Mouse (Mus musculus) spleen, postnatal 10 days (tissue): ENCODE data around the gene Dpysl5.

Experiments
- DNase-seq, 2 experiments: peaks; one replicate each; pipeline ENCODE4 v3.0.0; 2021 to 2022; ENCODE audit warnings: low spot score in 2 of 2

Gene Dpysl5

DNA sequence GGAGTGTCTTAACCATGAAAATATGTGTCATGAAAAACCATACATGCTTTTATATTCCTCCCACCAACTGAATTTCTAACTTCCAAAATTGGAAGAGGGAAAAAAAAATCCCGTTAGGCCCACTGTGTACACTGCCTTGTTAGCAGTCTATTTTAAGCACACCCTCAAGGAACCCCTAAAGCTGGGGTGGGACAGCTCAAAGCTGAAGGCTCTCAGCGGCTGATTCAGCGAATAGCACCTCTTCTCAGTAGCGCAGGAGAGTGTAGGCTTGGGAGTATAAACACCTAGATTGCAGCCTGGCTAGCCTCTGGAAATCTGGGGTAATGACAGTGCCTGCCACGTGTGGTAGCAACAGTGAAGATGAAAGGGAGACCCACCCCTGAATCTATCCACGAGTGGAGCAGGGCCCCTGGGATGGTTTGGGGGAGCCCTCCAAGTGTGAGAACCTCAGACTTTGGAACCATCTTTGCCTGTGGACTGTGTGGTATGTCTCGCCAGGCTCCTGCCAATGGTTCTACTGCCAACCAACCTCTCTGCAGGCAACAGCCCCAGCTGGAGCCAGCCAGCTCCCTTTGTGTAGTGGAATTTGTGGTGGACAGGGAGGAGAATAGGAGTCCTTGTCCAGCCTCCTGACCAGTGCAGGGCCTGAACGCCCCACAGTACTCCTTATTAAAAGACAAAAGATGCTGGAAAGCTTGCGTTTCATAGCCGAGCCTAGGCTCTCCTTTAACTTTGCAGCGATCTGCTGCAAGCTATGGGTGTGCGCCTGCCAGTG is 54.4 kb downstream of the Dpysl5 start:
- no peak for DNase-seq

DNA sequence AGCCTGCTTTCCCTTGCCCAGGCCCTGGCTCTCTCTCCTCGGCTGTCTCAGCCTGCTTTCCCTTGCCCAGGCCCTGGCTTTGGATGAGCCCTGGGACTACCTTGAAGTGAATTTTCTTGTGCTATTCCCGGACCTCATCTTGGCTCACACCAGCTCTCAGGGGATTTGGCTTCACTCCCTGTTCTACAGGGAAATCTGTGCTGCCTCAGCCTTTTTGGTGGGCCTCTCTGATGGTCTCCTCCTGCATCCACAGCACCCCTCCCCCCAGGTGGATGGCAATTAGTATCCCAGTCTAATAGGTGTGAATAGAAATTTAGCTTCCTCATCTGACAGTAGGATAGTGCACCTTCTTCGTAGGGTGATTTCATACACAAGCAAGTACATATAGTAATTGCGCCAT is 56.7 kb downstream of the Dpysl5 start:
- DNase-seq = no peak

DNA sequence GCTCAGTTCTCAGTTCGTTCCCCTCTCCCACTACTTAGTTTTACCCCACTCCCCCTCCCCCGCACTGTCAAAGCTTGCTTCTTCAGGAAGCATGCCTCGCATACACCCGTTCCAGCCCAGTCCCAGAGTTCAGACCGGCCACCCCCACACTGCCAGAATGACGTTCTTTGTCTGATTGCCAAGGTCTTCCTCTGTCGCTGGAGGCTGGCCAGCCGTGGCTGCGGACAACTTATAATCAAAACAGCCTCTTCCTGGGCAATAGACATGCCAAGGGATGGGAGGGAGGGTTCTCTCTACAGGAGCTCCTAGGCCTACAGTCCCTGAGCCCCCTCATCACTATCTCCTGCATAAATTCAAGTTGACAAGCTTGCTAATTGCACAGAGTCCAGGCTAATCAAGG is 57.2 kb downstream of the Dpysl5 start:
- peak in 1 of 2 experiments; percentile 22 for DNase-seq

DNA sequence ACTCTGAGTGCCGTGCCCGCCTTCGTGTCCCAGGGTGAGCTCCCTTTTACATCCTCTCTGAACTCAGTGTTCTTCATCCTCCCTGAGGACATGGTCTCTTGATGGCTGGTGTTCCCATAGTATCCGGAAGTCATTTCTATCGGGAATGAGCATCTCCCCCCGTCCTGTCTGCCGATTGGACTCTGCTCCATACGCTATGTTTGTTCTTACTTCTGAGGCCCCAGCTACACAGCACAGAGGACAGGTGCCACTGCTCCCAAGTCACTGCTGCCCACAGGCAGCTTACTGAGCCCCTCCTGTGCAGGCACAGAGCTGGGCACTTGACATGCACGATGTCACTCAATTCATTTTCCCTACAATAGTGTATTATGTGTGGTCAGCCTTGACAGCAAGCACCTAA is 57.7 kb downstream of the Dpysl5 start:
- DNase-seq = no peak

DNA sequence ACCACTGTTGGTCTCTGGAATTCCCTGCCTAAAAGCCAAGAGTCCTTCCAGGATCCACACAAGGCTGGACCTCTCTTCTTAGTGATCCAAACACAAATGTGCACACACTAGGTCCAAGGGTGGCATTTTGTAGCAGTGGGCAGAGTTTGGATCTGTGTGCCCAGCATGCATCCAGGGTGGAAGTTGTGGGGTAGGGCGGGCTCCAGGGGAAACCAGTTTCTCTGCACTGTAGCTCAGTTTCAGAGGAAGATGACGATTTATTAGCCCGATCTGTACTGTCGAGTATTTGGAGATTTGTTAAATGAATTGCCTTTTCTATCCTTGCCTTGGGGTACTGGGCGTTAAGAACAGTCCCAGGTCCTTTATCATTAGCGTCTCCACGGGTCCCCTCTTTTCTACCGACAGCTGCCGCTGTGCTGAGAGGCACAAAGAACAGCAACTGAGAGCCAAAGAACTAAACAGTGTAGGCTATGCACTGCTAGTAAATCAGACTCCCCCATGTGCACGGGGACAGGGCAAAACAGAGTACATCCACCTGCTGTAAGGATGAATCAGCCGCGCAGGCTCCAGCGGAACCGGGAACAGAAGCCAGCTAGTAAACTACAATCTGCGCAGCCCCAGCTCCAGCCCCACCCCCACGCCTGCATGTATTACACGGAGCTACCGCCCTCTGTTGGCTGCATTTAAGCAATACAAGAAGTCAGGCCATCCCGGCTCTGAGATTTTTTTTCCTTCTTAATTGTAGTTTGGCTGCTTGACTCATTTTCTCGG is 63.4 kb downstream of the Dpysl5 start:
- peak; percentile 34 to 86 for DNase-seq

DNA sequence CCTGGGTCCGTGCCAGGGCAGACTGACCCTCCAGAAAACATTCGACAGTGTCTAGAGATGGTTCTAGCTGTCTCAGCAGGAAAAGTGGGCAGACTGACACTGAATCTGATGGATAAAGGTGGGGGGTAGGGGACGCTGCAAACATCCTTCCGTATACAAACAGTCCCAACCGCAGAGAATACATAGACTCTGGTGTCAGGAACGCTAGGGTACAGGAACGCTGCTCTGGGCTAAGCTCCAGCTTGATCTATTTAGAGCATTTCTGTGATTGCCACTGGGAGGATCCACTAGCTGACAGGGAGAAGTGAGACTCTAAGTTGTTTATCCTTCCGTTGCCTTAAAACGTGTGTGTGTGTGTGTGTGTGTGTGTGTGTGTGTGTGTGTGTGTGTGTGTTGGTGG is 69.3 kb downstream of the Dpysl5 start:
- no peak for DNase-seq

DNA sequence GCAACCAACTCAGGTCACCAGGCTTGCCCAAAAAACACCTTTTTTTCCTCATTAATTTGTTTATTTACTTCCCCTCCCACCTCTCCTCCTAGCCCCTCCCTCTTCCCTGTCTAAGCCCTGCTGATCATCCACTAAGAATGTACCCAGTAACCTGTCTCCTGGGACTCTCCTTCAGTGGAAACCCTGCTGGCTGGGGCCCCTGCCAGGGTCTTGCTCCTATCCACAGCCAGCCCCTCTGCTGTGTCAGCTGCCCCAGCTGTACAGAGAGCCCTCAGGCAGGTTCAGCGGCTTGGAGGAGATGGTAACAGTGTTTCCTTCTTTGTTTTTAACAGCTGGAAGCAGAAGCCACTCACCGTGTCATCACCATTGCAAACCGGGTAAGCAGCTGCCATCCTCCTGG is 69.8 kb downstream of the Dpysl5 start:
- DNase-seq = no peak

DNA sequence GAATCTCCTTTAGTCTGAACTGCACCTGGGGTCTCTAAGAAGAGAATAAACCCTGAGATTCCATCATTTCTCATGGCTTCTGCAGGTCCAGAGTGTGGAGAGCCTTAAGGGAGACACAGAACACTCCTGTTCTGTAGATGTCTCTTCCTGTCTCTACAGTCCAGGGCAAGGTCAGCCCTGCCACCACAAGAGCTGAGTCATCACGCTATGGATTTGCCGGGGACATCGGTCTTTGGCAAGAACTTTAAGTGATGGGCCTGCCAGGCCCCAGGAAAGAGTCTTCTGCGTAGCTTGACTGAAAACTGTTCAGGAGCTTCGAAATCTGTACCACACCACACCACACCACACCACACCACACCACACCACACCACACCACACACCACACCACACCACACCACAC is 76.0 kb downstream of the Dpysl5 start:
- no peak for DNase-seq

DNA sequence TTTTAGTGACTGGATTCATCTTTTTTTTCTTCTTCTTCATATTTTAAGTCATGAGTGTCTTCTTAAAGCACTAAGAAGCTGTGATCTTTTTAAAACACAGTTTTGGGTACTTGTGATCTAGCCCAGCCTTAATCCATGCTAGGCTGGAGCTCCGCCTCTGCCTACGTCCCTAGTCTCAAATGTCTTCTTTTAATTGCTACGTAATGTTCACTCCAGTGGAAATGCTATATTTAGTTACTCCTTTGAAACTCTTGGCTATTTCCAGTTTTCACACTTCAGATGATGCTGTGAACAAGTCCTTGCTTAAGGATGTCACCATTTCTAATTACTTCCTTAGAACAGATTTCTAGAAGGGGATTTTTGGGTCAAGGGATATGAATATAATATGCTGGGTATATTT is 78.7 kb downstream of the Dpysl5 start:
- DNase-seq = no peak

DNA sequence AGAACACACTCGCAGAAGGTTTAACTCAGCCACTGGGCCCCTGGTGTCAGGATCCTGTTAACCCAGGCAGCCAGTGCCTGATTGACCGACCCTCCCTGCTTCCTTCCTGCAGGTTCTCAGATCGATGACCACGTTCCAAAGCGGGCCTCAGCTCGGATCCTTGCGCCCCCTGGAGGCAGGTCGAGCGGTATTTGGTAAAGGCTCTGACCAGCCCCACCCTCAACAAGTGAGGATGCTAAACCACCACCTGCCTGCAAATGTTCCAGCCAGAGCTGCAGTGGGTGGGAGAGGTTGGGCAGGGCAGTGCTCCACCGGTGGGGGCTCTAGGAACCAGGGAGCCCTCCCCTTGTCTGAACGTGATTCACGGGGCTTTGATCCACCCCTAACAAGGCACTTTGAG is 84.8 kb downstream of the Dpysl5 start:
- peak; percentile 78 to 92 for DNase-seq

DNA sequence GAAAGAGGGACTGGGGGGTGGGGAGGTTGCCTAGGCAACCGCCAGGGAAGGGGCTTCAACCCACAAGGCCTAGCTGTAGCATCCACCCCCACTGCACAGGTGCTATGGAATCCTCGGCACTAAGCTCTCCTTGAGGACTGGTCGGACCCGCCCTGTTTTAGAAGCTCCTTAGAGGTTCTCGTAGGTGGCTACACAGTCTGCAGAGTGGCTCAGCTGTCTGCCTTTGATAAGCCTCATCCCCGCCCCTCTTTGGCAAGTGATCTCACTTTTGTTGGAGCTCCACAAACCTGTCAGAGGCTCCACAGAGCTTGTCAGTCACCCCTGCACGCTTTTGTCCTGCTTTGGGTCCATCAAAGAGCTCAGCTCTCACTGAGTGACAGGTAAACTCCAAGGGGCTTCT is 86.1 kb downstream of the Dpysl5 start:
- peak; percentile 50 to 82 for DNase-seq

DNA sequence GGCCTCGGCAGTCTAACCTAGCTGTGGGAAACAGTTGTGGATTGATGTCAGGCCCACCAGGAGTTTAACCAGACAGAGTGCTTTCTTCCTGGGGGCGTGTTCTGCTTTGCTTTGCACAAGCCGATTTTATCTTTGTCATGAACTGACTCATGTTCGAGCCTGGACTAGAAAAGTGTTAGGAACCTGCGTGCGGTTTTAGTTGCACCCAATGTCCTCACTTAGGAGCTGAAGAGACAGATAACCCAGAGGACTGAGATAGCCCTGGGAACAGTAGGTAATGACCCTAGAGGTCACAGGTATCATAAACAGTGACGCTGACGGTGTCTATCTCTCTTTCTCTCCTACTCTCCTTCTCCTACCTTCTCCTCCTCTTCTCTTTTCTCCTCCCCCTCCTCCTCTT is 86.6 kb downstream of the Dpysl5 start:
- no peak for DNase-seq

DNA sequence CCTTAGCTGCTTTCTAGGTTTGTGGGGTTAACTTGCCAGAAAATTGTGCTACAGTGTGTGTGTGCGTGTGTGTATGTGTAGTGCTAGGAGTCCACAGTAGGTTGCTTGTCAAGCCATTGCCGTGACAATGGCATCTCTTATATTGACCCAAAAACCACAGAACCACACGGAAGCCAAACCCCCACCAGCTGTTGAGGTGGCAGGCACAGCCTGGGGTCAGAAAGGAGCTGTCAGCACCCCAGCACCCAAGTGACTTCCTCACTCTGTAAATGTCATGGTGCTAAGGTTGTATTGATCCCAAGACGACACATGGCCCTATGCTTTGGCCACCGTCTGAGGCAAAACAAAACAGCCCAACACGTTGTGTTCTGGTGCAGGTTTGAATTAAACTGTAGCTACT is 87.6 kb downstream of the Dpysl5 start:
- DNase-seq = no peak

DNA sequence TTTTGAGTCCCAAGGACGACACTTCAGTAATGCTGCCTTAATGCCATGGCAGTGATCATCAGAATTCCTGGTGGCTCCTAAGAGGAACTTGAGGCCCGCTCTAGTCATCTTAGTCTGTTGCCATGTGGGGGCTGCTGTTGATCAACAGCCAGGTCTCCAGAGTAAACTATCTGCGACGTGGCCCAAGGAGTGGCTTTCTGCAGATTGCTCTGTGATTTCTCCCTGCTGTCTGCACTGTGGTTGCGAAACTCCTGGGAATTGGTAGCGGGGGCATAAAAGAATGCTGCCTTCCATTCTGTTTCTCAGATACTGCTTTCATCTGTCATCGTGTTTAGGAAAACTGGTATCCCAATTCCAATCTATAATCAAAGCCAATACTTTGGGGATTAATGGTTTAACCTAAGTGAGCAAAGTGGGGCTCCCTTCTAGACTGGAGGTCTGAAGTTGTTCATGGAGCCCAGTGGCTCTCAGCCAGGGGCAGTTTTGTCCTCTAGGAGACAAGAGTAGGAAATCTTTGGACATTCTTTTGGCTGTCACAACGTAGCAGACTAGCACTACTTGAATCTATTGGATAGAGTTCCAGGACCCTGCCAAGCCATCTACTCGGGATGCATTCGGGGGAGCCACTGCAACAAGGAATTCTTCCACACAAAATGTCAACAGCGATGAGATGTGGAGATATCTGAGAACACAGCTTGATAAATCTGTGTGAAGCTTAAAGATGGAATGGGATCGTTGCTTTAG is 91.5 kb downstream of the Dpysl5 start:
- no peak for DNase-seq

DNA sequence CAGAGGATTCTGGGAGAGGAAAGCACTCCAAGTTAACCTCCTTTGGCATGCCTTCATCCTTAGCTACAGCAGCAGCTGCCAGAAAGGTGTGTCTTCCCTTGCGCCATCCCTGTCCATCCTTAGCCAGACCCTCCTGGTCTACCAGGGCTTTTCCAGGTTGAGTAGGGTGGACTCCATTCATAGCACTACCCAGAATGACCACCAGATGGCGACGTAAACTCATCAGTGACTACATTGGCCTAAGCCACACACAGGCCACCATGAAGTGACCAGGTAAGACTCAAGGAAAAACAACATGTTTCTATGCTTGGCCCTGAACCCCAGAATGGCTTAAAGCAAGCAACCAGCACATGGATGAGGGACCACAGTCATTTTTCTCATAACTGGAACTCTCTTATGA is 94.7 kb downstream of the Dpysl5 start:
- peak; percentile 86 to 89 for DNase-seq

DNA sequence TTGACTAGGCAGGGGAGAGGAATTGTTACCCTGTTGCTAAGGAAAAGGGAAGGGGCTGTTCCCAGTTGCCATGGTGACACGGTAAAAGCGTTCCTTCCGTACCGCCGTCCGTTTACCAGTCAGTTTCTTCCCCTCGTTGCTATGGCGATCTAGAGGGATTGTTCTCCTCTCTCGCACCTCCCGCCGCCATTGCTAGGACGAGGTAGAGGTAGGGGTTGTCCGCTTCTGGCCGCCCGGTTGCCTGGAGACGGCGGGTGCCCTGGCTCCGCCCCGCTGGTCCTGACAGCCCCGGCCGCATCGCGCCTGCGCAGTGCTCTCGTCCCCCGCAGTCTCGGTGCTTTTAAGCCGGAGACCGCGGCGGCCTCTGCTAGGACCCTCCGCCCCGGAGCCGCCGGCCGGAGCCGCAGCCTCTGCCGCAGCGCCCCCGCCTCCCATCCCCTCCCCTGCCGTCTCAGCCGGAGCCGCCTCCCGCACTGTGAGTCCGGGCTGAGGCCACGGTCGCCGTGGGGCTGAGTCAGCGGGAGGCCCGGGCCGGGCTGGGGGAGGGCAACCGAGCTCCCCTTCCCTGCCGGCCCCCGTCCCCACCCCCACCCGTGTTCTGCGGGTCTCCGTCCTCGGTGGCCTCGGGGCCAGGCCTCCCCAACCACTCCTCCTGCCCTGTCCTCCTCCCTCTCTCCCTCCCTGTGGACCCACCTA is 103.2 kb downstream of the Dpysl5 start, which contains the start of gene Mapre3:
Gene Mapre3 (plus strand): TSS at position 218 of the 696 bp plus-strand sequence.
- peak; percentile 66 to 84 for DNase-seq

DNA sequence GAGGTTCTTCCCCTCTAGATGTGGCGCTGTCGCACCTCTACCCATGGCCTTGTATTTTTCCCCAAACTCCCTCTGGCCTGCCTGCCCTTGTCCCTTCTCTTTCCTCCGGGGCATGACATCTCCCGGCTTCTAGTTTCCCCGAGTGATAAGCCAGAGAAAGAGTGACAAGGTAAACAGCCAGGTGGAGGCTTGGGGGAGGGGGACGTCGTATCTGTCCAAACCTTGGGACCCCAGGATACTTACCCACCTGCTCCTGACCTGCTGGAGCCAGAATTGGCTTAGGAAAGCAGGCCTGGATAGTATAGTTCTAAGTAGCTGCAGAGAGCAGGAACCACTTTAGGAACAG is 103.7 kb downstream of the Dpysl5 start:
- DNase-seq = no peak

DNA sequence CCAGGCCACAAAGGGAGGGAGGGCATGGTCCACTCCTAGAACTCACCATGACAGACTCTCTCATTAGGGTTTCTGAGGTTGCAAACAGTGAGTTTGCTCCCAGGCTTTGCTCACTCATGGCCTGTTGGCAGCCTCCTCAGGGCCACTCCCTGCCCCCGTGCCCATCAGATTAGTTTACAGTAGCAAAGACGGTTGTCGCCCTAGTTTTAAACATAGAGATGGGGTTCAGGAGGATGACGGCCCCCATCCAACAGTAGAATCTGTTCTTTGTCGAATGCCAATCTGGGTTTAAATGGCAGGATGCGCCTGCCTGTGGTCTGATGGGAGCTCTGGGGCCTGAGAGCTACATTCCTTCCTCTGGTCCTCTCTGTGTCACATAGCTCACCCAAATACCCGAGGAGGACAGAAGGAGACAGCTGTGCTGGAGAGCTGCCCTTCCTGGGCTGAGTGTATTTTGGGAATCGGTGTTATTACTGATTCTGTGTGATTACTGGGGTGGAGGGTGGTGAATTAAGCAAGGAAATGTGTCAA is 105.0 kb downstream of the Dpysl5 start:
- no peak for DNase-seq

DNA sequence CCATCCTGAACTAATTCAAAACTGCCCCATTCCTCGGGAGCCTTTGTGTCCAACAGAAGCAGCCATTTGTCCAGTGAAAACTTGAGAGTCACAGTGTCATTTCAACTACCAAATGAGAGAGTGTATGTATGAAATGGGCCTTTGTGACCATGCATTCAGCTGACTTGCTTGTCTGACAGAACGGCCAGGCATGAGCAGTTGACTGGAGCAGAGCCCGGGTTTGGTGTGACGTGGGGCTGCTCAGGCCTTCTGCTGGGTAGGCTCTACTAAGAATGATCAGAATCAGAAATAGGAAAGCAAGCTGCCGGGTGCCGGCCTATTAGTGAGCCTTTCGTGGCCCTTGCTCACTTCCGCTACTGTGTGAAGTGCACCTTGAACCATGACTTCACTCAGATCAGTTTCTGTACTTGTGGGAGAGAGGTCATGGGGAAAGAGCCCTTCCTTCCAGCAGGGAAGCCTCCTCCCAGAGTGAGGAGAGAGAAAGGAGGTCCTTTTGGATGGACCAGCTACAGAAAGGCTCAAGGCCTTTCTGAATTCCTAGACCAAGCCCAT is 107.5 kb downstream of the Dpysl5 start:
- no peak for DNase-seq

DNA sequence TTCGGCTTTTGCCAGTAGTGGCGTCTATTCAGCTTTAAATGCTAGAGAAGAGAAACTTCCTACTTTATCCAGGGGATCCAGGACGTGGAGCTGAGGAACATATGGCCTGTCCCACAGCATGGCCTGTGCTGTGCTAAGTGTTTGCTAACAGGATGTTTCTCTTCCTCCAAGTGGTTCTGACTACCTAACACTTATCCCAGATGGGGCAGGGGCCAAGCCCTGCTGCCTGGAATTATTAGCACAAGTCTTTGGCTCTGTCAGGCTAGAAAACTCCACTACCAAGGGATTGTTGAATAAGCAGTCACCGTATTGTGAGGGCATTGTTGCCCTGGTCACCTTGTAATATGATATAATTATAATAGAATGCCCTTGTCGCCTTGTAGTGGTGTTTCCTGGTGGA is 111.3 kb downstream of the Dpysl5 start:
- DNase-seq = no peak

DNA sequence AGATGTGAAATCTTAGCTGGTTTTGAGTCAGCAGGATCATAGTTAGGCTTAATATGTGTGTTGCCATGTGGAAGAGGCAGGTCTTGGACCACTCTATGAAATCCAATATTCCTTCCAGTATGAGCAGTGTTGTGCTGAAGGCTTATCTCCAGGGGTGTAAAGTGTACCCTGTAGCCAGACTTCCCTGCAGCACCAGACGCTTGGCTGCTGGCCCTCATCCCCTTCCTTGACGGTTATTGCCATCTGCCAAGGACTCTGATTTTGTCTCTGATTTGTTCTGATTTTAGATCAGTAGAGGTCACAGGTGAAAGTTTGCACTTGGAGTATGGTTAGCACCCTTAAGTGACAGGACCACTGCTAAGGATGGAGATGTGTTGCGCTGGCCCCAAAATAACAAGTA is 111.7 kb downstream of the Dpysl5 start:
- DNase-seq = no peak
